Mouse (Mus musculus): ENCODE results near the gene Chaf1b.

Gene Chaf1b

DNA sequence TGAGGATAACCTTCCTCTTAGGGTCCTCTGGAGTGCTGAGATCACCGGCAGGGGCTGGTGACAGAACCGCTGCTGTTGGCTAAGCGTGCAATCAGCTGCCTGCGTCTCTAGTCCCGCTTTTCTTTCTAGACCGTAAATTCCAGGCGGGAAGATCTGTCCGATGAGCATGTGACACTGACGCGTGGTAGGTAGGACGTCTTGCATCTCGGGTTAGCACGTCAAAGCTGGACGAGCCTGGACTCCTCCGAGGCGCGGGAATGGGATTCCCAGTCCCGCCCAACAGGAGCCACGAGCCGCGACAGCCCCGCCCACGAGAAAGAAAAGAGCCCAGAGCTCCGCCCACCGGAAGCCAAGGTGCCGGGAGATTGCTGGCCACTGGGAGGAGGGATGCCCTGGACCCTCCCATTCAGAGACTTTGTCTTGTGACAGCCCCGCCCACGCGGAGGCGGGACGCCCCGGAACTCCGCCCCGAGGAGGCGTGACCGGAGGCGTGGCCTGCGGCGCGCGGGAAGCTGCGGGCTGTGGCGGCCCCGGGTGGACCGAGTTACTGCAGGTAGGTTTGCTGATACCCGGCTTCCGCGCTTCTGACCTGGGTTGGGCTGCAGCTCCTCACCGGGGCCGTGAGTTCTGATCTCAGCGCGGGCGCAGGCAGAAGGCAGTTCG lies at the start of gene Chaf1b:
Gene Chaf1b, plus strand, starts transcription at position 479 of the 663 bp plus-strand sequence.
- peak; percentile 98 for DNase-seq

DNA sequence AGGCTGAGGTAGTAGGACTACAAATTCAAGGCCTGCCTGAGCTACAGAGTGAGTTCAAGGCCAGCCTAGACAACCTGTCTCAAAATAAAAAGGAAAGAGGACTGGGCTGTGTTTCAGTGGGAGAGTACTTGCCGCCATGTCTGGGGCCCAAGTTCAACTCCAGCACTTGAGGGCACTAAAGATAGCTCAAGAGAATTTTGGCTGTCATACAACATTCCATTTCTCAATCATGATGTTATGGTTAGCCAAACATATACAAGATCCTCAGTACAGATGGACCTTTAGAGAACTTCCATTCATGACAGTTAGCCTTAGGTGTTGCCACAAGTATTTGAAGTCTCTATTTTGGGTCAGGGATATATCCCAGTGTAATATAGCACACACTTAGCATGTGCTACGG lies 49.6 kb upstream of the Chaf1b start:
- DNase-seq, result no peak

DNA sequence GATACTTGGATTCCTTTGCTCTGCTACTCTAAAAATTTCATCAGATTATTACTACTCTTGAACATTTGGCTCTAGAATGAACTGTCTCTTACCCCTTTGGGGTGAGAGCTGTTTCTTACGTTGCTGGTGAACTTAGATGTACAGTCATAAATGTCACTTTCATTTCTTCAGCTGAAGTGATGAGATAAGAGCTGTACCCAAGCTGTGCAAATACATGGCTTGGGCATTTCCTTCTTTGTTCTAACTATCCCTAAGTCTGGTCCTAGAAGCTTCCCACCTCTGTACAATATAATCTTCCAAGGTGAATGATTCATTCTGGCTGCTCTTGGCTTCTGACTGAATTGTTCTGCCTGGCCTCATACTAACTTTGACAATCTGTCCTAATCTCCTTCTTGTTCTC lies 44.7 kb upstream of the Chaf1b start:
- no peak for DNase-seq

DNA sequence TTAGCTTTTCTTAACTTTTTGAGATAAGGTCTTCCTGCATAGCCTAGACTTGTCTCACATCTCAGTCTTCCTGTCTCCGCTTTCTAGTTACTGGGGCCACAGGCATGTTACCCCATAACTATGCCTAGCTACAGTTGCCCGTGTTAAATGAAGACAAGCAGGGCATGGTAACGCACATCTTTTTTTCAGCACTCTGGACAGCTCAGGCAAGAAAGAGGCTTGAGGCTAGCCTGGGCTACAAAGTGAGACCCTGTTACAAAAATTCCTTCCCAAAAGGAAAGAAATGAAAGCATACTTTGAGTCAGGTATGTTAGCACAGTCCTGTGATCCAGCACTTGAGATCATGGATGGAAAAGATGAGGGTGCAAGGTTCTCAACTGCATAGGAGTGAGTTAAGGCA lies 33.2 kb upstream of the Chaf1b start:
- no peak for DNase-seq

DNA sequence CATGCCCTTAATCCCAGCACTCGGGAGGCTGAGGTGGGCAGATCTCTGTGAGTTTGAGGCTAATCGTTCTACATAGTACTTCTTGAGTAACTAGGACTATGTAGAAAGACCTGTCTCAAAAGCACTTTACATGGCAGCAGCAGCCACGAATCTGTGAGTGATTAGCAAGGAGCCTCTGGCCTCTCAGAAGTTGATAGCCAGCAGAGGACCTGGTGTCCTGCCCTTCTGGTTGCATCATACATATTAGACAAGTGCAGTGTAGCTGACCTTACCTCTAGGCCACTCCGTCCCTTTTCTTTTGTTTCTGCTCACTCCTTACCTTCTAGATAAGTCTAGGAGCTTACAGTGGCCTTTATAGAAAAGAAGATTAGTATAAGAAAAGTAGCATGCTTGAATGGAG lies 23.7 kb upstream of the Chaf1b start:
- DNase-seq, result no peak

DNA sequence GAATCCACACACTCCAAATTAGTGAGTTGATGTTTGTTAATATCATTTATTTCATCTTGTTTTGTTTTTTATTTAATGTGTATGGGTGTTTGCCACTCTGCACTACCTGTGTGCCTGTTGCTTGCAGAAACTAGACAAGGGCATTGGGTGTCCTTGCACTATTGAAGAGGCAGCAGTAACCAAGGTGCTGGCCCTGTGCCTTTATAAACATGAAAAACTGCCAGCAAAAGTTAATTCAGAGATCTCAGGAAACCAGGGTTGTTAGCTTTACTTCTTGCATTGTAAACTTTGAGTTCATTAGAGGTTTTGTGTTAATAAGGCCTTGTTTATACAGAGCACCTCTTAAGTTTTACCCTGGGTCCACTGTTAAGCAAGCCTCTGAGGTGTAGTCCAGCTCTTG lies 23.0 kb upstream of the Chaf1b start:
- DNase-seq, result peak; percentile 66

DNA sequence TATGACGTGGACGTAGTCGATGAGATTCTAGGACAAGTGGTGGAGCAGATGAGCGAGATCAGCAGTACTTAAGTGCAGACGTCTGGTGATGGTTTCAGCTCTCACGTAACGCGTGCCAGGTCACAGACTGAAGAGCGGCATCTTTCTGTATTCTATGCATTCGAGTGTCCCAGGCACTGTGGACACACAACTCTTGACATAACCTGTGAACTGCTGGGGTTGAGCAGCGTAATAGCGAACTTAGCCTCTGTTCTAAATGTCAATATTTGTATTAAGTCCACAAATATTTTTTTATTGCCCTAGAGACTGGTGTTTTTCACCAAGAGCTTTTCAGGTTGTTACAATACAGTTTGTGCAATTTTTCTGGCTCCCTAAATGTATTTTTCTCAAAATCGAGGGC lies 8.9 kb upstream of the Chaf1b start:
- DNase-seq, result no peak

DNA sequence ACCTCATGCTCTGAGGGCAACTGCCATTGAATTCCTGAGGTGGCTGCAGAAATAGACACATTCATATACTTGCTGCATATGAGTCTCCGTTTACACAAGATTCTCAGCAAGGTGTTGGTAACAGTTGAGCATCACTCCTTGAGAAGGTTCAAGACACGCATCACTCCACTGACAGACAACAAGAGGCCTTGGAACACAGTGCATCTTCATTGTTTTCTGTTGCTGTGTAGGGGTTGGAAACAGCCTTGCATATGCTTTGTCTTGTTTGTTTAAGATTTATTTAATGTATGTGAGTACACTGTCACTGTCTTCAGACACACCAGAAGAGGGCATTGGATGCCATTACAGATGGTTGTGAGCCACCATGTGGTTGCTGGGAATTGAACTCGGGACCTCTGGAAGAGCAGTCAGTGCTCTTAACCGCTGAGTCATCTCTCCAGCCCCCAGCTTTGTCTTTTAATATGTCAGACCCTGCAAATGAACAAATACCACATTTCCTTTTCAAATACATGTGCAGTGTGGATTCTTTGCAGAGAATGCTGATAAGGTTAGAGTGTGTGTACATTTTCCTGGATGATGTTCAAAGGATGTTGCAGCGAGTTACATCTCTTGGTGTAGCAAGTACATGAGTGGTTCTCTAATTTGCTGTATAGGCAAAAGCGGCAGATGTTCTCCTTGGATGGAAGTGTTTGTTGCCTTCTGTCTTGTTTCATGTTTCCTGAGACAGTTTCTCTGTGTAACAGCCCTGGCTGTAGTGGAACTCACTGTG lies 5.9 kb upstream of the Chaf1b start:
- DNase-seq, result no peak

DNA sequence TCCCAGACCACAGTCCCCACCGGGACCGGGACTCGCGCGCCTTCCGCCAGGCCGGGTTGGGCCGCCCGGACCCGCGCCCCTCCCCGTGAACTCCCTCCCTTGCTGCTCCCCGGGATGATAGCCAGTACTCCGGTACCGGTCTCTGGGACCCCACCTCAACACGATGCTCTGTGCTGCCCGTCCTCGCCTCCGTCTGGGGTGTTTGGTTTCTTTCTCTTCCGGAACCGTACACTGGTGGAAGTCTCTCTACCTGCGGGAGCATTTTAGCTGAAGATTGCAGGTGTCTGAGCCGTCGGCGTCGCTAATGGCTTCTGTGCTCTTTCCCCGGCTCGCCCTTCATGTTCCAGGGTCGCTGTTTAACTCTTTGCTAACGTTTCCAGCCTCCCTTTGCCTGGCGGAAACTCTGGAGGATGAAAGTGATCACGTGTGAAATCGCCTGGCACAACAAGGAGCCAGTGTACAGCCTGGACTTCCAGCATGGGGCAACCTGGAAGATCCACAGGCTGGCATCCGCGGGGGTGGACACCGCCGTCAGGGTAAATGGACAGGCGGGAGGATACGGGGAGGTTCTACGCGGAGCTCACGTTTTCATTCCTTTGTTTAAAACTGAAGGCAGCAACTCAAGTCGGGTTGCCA lies 503 bp downstream of the Chaf1b start:
- DNase-seq, result peak; percentile 40

DNA sequence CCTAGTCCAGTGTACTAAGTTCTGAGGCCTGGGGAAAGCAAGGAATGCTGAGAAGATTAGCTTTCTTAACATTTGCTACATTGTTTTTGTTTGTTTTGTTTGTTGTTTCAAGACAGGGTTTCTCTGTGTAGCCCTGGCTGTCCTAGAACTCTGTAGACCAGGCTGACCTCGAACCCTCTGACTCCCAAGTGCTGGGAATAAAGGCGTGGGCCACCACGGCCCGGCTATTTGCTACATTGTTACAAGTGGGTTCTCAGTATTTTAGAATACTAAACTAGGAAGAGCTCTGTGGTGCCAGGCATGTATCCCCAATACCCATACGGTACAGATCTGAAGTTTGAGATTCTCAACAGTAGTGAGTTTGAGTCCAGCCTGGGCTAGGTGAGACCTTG lies 1.0 kb downstream of the Chaf1b start:
- DNase-seq, result no peak

DNA sequence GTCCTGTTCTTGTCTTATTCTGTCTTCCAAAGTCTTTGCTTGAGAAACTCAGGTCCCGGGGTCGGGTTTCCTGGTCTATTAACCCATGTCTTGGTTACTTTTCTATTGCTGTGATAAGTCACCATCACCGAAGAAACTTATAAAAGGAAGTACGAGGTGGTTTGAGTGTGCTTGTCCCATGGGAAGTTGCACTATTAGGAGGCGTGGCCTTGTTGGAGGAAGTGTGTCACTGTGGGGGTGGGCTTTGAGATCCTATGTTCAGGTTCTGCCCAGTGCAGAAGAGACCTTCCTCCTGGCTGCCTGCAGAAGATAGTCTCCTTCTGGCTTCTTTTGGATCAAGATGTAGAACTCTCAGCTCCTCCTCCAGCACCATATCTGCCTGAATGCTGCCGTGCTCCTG lies 4.8 kb downstream of the Chaf1b start:
- DNase-seq, result no peak

DNA sequence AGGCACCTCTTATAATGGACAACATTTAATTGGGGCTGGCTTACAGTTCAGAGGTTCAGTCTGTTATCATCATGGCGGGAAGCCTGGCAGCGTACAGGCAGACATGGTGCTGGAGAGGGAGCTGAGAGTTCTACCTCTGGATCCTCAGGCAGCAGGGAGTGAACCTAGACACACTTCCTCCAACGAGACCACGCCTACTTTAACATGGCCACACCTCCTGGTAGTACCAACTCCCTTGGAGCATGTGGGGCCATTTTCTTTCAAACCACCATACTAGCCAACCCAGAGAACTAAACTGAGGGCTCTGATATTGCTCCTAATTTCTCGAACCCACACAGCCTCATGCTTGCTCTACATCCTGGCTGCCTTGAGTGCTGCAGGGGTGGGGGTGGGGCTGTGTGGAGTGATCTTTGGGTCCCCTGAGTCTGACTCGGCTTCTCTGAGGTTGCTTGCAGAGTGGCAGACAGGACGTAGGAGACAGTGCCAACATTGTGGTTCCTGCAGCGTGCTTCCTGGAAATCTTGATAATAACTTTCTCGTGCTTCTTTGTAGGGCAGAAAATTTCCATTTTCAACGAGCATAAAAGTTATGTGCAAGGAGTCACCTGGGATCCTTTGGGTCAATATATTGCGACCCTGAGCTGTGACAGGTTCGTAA lies 7.4 kb downstream of the Chaf1b start:
- no peak for DNase-seq

DNA sequence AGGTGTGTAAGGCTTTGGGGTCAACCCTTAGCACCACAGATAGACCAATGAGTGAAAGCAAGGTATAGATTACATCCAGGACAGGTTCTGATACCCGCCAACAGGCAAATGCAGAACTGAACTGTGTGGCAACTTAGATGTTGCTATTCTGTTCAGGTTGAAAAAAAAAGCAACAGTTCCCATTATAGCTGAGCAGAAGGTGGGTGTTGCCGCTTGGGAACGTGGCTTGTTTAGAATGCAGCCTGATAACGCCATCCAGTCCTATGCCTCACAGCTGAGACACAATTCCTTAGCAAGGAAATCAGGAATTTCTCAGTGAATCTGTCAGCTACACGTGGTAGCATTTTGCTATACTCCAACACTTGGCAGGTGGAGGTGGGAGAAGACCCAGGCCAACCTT lies 9.6 kb downstream of the Chaf1b start:
- DNase-seq, result no peak

DNA sequence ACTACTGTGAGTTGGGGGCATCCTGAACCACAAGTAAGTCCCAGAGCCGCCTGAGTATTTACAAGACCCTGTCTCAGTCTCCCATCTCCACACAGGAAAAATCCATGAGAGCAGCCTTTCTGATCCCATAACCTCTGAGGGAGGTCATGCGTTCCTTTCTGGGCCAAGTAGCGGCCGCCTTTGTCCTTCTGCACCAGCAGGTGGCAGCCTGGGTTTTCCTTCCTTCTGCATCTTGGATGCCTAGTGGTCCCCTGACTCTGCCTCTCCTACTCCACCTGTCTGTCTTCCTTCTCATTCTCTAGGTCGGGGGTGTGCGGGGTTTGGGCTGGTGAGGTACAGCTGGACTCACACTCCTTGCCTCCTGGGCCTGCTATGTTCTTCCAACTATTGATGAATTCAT lies 19.3 kb downstream of the Chaf1b start:
- peak; percentile 42 for DNase-seq

DNA sequence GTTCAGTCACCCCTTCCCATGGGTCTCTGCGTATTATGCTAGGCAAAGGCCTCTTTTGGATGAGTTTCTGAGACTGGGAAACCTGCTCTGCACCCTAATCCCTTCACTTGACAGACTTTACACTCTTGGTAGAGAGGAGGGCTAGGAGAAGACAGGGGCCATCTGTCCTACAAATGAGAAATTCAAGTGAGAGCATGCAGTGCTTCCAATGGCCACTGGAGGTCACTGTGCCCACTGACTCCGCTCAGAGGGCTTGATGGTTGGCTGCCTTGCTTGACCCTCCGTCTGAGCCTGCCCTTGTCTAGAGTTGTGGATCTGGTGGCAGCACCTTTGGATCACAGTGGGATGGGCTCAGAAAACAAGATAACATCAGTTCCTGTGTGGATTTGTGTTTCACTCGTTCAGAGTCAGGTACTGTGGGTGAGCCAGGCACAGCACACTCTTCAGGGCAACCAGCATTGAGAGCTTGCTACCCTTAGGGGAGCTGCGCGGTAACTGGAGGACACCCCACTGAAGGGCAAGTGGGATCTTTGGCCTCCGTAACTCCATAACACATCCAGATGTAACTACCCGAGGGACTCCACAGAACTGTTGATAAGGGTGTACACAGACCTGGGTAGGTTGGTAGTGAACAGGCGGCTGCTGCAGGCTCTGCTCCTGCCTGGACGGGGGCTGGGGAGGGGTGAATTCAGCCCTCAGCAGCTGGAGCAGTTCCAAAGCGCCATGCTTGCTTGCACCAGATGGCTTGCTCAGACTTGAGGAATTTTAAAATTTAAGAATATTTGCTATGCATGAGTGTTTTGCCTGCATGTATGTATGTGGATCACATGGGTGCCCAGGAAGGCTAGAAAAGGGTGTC lies 22.7 kb downstream of the Chaf1b start:
- DNase-seq, result peak; percentile 85

DNA sequence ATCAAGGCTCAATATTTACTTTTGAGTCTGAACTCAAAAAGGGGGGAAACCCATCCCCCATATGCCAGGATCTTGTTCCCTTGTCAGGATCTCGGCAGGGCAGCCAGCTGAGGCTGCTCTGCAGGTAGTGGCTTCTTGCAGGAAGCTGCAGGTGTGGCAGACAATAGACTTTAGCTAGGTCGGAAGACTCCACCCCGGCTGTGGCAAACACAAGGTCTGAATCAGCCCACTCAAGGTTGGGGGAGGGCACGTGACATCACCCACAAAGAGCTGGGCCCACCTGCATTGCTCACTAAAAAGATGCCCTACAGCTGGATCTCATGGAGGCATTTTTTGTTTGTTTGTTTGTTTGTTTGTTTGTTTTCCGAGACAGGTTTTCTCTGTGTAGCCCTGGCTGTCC lies 24.1 kb downstream of the Chaf1b start:
- no peak for DNase-seq

DNA sequence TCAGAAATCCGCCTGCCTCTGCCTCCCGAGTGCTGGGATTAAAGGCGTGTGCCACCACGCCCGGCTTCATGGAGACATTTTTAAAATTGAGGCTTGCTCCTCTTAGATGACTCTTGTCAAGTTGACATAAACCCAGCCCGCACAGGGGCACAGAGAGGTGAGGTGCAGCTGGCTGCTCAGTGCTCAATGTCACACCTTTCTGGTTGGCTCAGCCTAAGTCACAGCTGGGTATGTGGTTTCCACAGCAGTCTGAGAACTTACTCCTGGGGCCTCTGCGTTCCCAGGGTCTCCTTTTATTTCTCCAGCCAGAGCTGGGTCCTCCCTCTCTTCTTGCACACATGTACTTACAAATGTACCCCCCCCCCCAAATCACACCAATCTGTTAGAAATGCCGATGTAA lies 24.5 kb downstream of the Chaf1b start:
- DNase-seq, result no peak

DNA sequence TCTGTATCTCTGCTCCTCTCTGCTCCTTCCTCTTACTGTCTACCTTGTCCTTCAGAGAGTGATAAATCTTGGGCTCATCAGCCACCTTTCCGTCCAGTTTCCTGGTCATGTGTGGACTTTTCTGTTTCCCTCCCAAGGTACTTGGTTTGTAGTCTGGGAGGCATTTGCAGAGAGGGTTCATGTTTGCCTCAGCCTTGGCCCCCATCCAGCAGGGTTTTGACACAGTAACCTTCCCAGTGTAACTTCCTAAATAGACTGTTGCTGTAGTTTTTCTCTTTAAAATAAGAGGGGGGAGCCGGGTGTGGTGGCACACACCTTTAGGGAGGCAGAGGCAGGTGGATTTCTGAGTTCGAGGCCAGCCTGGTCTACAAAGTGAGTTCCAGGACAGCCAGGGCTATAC lies 26.2 kb downstream of the Chaf1b start:
- peak; percentile 59 for DNase-seq

DNA sequence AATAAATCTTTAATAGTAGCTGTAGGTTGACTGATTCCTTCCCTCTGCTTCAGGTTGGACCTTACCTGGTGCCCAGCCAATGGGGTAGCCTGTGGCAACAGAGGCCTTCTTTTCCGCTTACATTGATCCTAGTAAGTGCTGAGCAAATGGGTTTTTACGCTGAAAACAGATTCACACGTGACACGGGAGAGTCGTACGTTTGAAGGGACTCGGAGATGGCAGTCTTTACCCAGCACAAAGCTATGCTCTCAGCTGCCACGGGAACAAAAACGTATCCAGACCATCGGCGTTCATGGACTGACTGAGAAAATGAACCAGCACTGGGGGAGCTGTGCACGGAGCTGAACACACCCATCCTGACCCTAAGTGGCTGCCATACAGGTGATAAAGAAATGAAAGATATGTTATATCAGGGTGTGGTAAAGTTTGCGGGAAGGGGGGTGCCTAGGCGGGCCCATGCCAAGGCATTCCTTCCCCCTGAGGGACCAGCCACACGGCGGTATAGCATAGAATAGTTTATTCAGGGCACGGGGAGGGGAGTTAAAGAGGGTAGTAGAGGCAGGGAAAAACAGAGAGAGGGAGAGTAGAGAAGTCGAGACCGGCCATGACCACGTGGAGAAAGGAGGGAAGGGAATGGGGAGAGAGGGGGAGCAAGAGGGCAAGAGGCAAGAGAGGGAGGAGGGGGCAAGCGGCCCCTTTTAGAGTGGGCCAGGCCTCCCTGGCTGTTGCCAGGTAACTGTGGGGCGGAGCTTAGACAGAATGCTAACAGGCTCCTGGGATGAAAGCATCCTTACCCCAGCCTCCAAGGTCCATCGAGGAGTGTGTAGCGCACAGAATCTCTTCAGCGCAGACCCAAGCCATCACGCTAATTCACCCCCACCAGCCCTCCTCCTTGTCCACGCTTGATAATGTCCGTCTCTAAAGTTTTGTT lies 27.3 kb downstream of the Chaf1b start:
- DNase-seq, result peak; percentile 26

DNA sequence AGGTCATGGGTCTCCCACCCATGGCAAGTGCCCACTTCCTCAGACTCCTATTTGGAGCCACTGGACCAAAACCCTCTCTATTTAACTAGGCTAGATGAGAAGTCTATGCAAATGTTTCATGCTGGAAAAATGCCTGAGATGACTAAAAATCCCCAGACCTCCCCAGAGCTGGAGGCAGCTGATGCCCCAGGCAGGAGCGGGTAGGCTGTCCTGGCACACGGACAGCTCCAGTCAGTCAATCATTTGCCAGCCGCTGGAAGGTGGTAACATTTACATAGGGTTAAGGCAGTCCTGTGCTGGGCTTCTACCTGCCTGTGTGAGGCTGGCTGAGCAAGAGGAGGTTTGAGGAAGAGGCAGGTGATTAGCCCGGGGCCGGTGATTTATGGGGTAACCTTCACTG lies 28.5 kb downstream of the Chaf1b start:
- DNase-seq, result peak; percentile 90

DNA sequence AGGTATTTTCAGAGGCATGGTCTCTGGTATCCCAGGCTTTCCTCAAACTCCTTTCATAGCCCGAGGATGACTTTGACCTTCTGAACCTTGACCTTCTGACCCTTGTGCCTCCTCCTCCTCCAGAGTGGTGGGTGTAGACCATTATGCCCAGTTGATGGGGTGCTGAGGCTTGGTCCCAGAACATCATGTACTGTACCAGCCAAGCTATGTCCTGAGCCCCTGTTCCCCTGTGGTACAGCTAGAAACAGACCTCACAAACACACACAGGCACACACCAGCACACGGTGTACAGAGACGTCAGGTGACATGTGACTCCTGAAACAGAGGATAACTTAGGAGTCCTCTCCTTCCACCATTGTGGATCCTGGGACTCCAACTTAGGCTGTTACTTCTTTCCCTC lies 29.1 kb downstream of the Chaf1b start:
- DNase-seq, result peak; percentile 27

All from kidney, postnatal 14 days (tissue).